Mouse (Mus musculus) WW6 (cell line): ENCODE data around the gene Zbtb25.
A peak's percentile ranks its signal among the peaks of the same experiment; 100 is the strongest.

Source experiments
- DNase-seq: peaks from one replicate; pipeline ENCODE4 v3.0.0-alpha.2; 2013; ENCODE audit warnings: low read depth, low spot score

Gene Zbtb25

DNA sequence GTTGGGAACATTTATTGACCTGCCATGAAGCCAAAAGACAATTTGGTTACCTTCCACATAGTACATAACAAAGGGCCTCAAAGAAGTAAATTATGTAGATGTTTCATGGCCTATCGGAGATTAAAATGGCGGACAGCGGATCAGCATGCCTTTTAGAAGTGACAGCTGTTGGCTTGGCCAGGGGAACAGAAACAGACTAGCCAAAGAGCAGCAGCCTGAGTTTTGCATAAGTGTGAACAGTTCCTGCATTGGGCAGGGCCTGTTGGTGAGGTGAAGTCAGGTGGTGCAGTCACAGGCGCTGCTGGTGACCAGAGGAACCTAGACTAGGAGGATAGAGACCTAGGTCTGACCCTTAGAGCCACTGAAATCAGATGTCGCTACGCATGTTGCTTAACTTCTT lies 7.7 kb upstream of the Zbtb25 start:
- no peak for DNase-seq

GRCm38 (mm10) chr12:76376649-76377048 lies 7.2 kb upstream of the Zbtb25 start:
- DNase-seq: no peak

DNA sequence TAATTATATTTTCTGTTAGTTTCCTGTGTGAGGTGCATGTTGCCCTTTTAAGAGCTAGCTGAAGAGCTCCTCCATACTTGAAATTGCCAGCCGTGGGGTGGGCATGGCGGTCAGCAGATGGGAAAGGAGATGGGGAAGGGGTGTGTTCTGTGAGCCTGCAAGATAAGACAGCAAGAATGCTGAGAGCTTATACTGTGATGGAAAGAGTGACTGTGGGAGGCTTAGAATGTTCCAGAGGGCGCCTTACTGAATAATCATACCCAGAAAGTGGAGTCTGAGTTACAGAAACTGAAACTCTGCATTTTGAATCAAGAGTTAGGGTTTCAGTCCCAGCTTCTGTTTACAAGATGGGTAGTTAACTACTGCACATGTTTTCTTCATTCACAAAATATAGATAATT lies 6.1 kb upstream of the Zbtb25 start:
- no peak for DNase-seq

GRCm38 (mm10) chr12:76374911-76375310 lies 5.5 kb upstream of the Zbtb25 start:
- DNase-seq: no peak

- no peak for DNase-seq
Observed at GRCm38 (mm10) chr12:76373991-76374390, 4.6 kb upstream of the Zbtb25 start.

- DNase-seq: no peak
Observed at GRCm38 (mm10) chr12:76372881-76373818, 3.7 kb upstream of the Zbtb25 start.

DNA sequence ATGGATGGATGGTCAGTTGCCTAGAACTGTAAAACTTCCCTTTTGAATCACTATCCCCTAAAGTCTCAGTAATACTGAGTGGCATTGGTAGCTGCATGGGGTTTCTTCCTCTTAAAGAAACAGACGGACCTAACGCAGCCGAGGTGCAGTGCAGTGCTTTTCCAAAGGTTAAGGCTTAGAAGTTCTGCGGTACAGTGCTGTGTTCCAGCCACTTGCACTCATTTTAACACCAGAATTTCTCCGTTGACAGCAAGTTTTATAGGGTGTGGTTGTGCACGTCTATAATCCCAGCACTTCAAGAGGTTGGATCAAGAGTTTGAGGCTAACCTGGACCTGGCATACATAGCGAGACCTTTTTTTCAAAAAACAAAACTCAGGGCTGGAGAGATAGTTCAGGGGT lies 2.6 kb upstream of the Zbtb25 start:
- no peak for DNase-seq

GRCm38 (mm10) chr12:76370831-76371571 lies 1.6 kb upstream of the Zbtb25 start:
- no peak for DNase-seq

GRCm38 (mm10) chr12:76369978-76370830 lies 802 bp upstream of the Zbtb25 start, which contains the start of gene Zbtb1:
Gene Zbtb1, plus strand, starts transcription at chr12:76370266.
- DNase-seq: peak; percentile 47

DNA sequence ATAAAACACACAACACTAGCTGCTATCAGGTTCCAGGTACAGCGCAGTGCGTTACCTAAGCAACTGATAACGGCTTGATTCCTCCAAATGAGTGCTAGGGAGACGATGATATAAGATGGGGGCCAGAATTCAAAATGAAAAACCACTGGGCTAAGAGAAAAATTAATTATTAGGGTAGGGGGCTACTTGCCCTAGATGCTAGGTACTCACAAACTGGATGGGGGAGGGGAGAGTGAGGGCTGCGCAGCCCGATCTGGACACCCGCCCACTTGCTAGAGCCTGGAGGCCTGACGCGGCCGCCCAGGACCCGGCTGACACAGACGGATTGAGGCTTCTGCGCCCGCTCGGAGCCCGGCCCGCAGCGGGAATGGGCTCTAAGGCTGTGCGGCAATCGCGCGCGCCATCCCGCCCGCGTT lies 604 bp downstream of the Zbtb25 start:
- DNase-seq: no peak

- DNase-seq: no peak
Observed at GRCm38 (mm10) chr12:76368201-76368789, 1.1 kb downstream of the Zbtb25 start.

GRCm38 (mm10) chr12:76367096-76367995 lies 2.1 kb downstream of the Zbtb25 start:
- no peak for DNase-seq

DNA sequence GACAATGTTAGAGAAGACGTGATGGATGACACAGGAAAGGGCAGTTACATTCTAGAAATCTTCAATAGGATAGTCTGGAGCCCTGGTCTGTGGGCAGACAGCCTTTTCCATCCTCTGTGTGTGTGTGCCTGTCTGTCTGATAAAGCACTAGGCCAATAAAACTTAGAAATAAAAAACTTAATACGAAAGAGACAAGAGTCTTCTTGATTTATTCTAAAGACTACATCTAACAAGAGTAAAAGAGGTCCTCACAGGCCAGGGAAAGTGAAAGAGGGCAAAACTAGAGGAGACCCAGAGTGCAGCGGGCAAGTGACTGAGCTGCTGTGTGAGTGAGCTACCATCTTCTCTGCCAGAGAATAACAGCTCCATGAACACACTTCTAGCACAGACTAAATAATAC lies 3.1 kb downstream of the Zbtb25 start:
- no peak for DNase-seq

- no peak for DNase-seq
Observed at GRCm38 (mm10) chr12:76362303-76362676, 7.1 kb downstream of the Zbtb25 start.

DNA sequence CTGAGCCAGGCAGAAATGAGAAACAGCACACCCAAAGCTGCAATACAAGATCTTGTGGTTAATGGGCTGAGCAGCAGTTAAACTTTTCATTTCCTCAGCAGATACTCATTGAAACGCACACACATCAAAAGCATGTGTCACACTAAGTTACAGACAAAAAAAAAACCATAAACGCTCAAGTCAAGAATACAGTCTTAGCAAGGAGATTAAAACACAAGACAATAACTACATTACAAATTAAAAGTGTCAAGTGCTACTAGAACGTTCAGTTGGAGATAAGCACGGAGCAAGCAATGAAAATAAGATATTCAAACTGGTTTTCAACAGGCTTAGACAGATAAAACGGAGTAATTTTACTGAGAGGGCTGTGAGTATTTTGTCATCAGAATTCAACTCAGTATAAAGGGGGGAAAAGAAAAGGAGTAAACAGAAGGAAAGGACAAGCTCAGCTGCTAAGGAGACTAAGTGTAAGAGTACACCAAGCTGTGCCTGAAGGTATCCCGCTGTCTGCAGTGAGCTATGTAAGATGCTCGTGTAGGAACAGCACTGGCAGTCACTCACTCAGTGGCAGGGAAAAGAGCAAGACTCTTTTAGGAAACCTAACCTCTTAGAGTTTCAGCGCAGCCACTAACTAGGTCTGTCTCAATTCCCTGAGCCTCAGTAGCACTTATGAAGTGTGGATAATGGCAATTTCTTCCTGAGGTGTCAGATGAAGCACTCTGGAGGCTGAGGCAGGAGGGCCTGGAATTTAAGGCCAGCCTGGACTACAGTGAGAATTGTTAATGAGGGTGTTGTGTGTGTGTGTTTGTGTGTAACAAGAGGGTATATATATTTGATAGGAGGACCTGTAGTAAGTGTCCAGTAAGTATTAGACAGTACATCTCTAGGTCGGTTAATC lies 7.7 kb downstream of the Zbtb25 start:
- no peak for DNase-seq

DNA sequence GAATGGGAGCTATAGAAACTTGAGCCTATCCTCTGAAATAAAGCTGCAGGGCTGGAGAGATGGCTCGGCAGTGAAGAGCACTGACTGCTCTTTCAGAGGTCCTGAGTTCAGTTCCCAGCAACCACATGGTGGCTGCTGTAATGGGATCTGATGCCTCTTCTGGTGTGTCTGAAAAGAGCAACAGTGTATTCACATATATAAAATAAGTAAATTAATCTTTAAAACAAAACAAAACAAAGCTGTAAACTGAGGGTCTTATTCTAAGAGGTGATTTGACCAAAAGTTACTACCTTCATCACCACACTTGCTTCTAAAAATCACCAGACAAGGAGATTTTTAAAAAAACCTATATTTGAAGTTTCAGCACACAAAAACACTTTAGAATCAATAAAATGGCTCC lies 8.5 kb downstream of the Zbtb25 start:
- no peak for DNase-seq

GRCm38 (mm10) chr12:76349680-76350220 lies 19.7 kb downstream of the Zbtb25 start:
- no peak for DNase-seq

DNA sequence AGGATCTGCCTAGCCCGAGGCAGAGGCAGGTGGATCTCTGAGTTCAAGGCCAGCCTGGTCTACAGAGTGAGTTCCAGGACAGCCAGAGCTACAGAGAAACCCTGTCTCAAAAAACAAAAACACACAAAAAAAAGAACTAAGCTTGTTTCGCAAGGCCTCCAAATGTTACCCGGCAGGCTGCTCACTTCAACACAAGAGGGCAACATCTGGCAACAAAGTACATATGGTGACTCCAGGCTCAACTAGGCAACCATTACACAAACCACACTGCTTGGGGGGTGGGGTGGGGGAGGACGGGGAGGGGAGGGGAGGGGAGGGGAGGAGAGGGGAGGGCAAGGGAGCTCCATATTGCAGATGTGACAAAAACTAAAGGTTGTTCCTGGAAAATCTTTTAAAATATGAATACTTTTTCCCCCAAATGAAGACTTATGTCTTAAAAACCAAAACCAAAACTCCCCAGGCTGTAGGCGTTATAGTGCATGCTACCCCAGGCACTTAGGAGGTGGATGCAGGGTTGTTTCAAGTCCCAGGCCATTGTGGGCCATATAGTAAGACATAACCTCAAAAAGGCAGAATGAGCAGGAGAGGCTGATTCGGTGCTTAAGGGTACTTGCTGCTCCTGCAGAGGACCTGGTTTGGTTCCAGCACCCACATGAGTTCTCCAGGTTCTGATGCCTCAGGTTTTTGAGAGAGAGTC lies 23.5 kb downstream of the Zbtb25 start:
- DNase-seq: no peak
